Mouse (Mus musculus) ES-Bruce4 (cell line): Measurements from ENCODE around the gene Gle1. TPM values are rescaled to one million over a fixed set of nuclear protein-coding genes. Genes with fewer than 3 reads are reported as not detected.

Source experiments
- H3K27ac ChIP-seq: 2 replicates; pipeline ENCODE4 v1.5.1; 2012; ENCODE audit warnings: low read length, inconsistent platforms; ENCODE audit not compliant: insufficient read depth
- H3K27me3 ChIP-seq: 2 replicates; pipeline ENCODE4 v1.6.1; 2012; ENCODE audit warnings: mild to moderate bottlenecking, low read length, inconsistent platforms; ENCODE audit not compliant: control insufficient read depth, poor library complexity, insufficient read depth, severe bottlenecking
- H3K36me3 ChIP-seq: 2 replicates; pipeline ENCODE4 v1.6.1; 2012; ENCODE audit warnings: inconsistent platforms, mild to moderate bottlenecking, low read length, moderate library complexity; ENCODE audit not compliant: control insufficient read depth, poor library complexity, insufficient read depth, severe bottlenecking
- H3K4me1 ChIP-seq: one replicate; pipeline ENCODE4 v1.8.1; 2011; ENCODE audit warnings: low read length; ENCODE audit not compliant: control insufficient read depth, insufficient read depth
- H3K4me3 ChIP-seq: 2 replicates; pipeline ENCODE4 v1.5.1; 2011; ENCODE audit warnings: low read depth, mild to moderate bottlenecking, low read length
- H3K9ac ChIP-seq: 2 replicates; pipeline ENCODE4 v1.6.1; 2012; ENCODE audit warnings: low read depth, mild to moderate bottlenecking, inconsistent platforms; ENCODE audit not compliant: poor library complexity, severe bottlenecking
- H3K9me3 ChIP-seq: replicated peaks from 2 replicates; pipeline ENCODE4 v1.6.1; 2012; ENCODE audit warnings: mild to moderate bottlenecking, low read length, inconsistent platforms; ENCODE audit not compliant: control insufficient read depth, poor library complexity, insufficient read depth, severe bottlenecking
- CTCF ChIP-seq: IDR thresholded peaks from one replicate; pipeline ENCODE4 v1.8.1; 2011; ENCODE audit warnings: low read depth, low read length
- EP300 ChIP-seq: IDR thresholded peaks from 2 replicates; pipeline ENCODE4 v1.6.1; 2011; ENCODE audit warnings: low read depth, low read length; ENCODE audit not compliant: insufficient read depth
- POLR2A ChIP-seq: IDR thresholded peaks from one replicate; pipeline ENCODE4 v1.8.1; 2011; ENCODE audit warnings: low read length; ENCODE audit not compliant: insufficient read depth
- polyA plus RNA-seq: library from polyadenylated mRNA; stranded (reverse); fragments of >200 nt; gene quantifications from 2 replicates; pipeline ENCODE4 v1.2.4, GENCODE M21; 2011; ENCODE audit warnings: low read depth; ENCODE audit not compliant: missing spikeins, insufficient read depth, insufficient read length

The Gle1 gene
- polyA plus RNA-seq, 1 experiment, result 56.4 TPM

GRCm38 (mm10) chr2:29948896-29949295, 13.7 kb downstream of the Gle1 start:
- H3K36me3 ChIP-seq, result peaks cover 50% of the 10 kb centered on the region
- peaks cover 1% of the 10 kb centered on the region for H3K4me1 ChIP-seq
- no peaks in the 10 kb centered on the region for H3K27me3 ChIP-seq
- H3K27ac ChIP-seq, result no peak overlapping the region
- no peak overlapping the region for H3K9ac ChIP-seq
- no peak overlapping the region for H3K4me3 ChIP-seq
- TF ChIP-seq EP300, result no peak
- no peak for TF ChIP-seq POLR2A
- TF ChIP-seq CTCF, result no peak
- no peaks in the 10 kb centered on the region for H3K9me3 ChIP-seq

GRCm38 (mm10) chr2:29961246-29961645, 26.0 kb downstream of the Gle1 start:
- Histone ChIP-seq H3K4me1 (no peaks in the 10 kb centered on the region), H3K27me3 (no peaks in the 10 kb centered on the region), H3K9me3 (no peaks in the 10 kb centered on the region), H3K27ac (no peak overlapping the region), H3K36me3 (peaks cover 17% of the 10 kb centered on the region), H3K9ac (no peak overlapping the region), H3K4me3 (no peak overlapping the region)
- TF ChIP-seq CTCF (no peak), POLR2A (no peak)

DNA sequence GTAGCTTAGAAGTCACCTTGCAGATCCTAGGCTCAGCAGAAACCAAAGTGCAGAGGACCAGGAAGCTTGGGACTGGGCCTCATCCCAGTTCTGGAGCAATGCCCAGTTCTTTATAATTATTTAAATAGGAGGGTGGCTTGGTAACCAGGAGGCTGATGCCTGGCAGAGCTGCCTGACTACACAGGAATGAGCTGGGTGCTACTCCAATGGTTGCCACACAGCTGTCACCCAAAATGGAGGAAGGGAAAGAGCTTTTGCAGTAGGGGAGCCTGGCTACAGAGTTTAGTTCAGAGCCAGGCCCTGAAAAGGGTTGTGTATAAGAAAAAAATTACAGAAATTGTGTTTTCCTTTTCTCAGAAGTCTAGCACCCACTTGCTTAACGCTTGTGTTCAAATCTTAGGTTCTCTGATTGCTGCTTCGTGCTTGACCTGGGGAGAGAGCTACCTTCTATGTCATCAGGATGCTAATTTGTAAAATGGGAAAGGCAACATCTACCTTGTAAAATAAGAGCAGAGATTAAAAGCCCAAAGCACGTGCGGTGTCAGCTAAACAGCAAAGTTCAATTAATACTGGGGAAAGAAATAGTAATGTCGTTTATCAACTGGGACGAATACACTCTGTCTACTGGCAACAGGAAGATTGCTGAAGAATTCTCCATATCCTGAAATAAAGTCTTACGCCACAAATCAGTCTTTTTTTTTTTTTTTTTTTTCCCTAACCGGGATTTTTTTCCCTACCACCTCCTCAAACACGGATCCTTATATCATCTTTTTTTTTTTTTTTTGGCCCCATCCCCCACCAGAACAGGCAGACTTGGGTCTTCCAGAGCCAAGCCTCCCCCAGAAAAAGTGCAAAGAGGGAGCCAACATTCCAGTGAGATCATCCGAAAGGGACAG, 29.4 kb downstream of the Gle1 start:
- Histone ChIP-seq H3K4me1 (no peaks in the 10 kb centered on the region), H3K27ac (peak overlapping the region; percentile 26), H3K4me3 (peak overlapping the region; percentile 85), H3K36me3 (no peaks in the 10 kb centered on the region; the same call in 1 of the 2 replicates), H3K27me3 (no peaks in the 10 kb centered on the region), H3K9me3 (no peaks in the 10 kb centered on the region), H3K9ac (peak overlapping the region; percentile 93)
- TF ChIP-seq CTCF (no peak), EP300 (no peak), POLR2A (no peak)

DNA sequence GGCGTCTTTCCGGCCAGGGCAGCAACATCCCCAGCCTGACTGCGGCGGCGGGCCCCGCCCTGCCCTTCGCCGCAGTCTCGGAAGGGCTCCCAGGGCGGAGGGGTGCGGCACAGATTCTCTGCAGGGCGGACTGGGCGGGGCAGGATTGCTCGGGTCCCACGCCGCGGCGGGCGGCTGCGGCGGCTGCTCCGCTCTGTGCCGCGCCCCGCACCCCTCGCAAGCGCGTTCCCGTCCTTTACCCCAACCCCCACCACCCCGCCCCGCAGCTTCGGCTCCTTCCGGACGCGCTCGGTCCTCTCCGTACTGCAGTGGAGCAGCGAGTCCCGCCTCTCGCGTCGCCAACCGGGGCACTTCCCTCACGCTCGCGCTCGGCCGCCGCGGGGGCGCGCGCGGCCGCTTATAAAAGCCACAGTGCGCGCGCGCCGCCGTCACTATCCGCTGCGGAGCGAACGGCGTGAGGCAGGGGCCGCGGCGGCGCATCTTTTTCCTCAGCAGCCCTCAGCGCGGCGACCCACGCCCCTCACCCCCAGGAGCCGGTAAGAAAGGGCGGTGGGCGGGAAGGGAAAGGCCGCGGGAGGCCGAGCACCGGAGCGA, 30.1 kb downstream of the Gle1 start, which contains the start of gene Sptan1:
Gene Sptan1, plus strand, starts transcription at position 311 of the 594 bp plus-strand sequence.
- TF ChIP-seq POLR2A, result no peak
- TF ChIP-seq EP300, result 0 out of 2 replicates have a peak, but pooled peaks have one; percentile 57
- Histone ChIP-seq H3K9ac (peak within 1 kb of the TSS; percentile 93), H3K27me3 (no peaks in the 10 kb centered on the region), H3K36me3 (peaks cover 5% of the 10 kb centered on the region; the same call in 1 of the 2 replicates), H3K4me3 (peak within 1 kb of the TSS; percentile 85), H3K27ac (peak within 1 kb of the TSS; percentile 26), H3K9me3 (no peaks in the 10 kb centered on the region), H3K4me1 (no peaks in the 10 kb centered on the region)

DNA sequence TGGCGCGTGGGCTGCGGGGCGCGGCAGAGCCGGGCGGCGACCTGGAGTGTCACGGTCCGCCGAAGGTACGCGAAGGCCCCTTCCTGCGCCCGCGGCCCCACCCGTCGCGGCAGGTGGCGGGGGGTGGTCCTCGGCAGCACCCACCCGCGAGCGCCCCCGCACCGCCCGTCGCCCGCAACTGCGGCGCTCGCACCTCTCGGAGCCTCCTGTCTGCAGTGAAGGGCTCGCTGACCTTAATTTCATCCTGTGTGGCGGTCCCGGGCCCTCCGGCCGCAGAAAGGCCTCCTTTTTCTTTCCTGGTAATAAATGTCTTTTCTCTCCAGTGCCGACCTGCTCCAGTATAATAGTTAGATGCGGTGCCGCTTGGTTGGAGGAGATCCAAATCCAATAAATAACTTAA, 30.7 kb downstream of the Gle1 start:
- Histone ChIP-seq H3K4me1 (no peaks in the 10 kb centered on the region), H3K9me3 (no peaks in the 10 kb centered on the region), H3K27ac (no peak overlapping the region), H3K36me3 (peaks cover 5% of the 10 kb centered on the region; the same call in 1 of the 2 replicates), H3K4me3 (peak overlapping the region; percentile 85), H3K27me3 (no peaks in the 10 kb centered on the region), H3K9ac (peak overlapping the region; percentile 93)
- TF ChIP-seq EP300, result no peak
- no peak for TF ChIP-seq POLR2A
- TF ChIP-seq CTCF, result no peak

- Histone ChIP-seq H3K9ac (peak overlapping the region; percentile 93; the same call in 1 of the 2 replicates), H3K36me3 (peaks cover 5% of the 10 kb centered on the region; the same call in 1 of the 2 replicates), H3K27me3 (no peaks in the 10 kb centered on the region), H3K9me3 (no peaks in the 10 kb centered on the region), H3K4me1 (no peaks in the 10 kb centered on the region), H3K4me3 (no peak overlapping the region), H3K27ac (no peak overlapping the region)
- TF ChIP-seq EP300, result no peak
- TF ChIP-seq CTCF, result no peak
- no peak for TF ChIP-seq POLR2A
Measured at GRCm38 (mm10) chr2:29966826-29967225, 31.6 kb downstream of the Gle1 start.
